Mouse (Mus musculus) limb, embryonic 15.5 days (tissue): ENCODE measurements at regions not wholly inside any gene's neighbourhood (a gene's known extent, or its start where the extent isn't known, plus 50 kb on each side); places are given as distances from the start of the nearest gene placed in this dataset.

Experiments
- ATAC-seq: fragments of 200-750 bp; cut with Nextera tagmentation; 2 replicates; pipeline ENCODE4 v1.8.0; 2017; ENCODE audit warnings: low read depth, moderate TSS enrichment; ENCODE audit not compliant: insufficient number of reproducible peaks, low FRiP score, low TSS enrichment
- H3K27ac ChIP-seq: fragments of 300-500 bp; sonication (generic); 2 replicates; pipeline ENCODE4 v1.5.1; 2015; ENCODE audit warnings: moderate library complexity, mild to moderate bottlenecking, inconsistent platforms
- H3K27me3 ChIP-seq: fragments of 300-500 bp; sonication (generic); 2 replicates; pipeline ENCODE4 v1.6.1; 2015; ENCODE audit warnings: inconsistent platforms
- H3K36me3 ChIP-seq: fragments of 300-500 bp; sonication (generic); 2 replicates; pipeline ENCODE4 v1.6.1; 2015; ENCODE audit warnings: inconsistent platforms
- H3K4me1 ChIP-seq: fragments of 300-500 bp; sonication (generic); 2 replicates; pipeline ENCODE4 v1.6.1; 2015; ENCODE audit warnings: inconsistent platforms
- H3K4me2 ChIP-seq: fragments of 300-500 bp; sonication (generic); 2 replicates; pipeline ENCODE4 v1.6.1; 2015; ENCODE audit warnings: mild to moderate bottlenecking, inconsistent platforms
- H3K4me3 ChIP-seq: fragments of 300-500 bp; sonication (generic); 2 replicates; pipeline ENCODE4 v1.5.1; 2015; ENCODE audit warnings: mild to moderate bottlenecking, inconsistent platforms
- H3K9ac ChIP-seq: fragments of 300-500 bp; sonication (generic); 2 replicates; pipeline ENCODE4 v1.6.1; 2015; ENCODE audit warnings: inconsistent platforms
- H3K9me3 ChIP-seq: fragments of 300-500 bp; sonication (generic); 2 replicates; pipeline ENCODE4 v1.6.1; 2016; ENCODE audit warnings: inconsistent platforms
- WGBS: fragments of 180-500 bp; shearing (Covaris S2); methylation state at CpG from one replicate; pipeline ENCODE4 v1.1.7; 2015; 5-methylcytosine and 5-hydroxymethylcytosine counted together

DNA sequence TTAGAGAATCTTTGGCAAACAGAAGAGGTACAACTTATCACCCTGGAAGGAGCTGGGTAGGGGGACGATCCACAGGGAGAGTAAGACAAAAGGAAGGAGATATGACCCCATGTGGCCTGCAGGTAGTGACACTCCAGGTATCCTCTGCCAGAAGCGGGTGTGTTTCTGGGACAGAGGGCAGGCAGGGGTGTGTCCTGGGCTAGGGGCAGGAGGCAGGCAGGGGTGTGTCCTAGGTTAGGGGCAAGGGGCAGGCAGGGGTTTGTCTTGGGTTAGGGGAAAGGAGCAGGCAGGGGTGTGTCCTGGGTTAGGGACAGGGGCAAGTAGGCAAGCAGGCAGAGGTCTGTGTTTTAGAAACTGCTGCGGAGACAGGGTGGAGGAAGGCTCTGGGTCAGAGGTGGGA lies 120.5 kb downstream of the Cyp26b1 start:
- 76% methylated on average over 3 of the region's 3 CpGs for WGBS
- Histone ChIP-seq H3K36me3 (no peaks in the 10 kb centered on the region), H3K27me3 (0 out of 2 replicates have a peak, but pooled peaks cover 5% of the 10 kb centered on the region), H3K4me1 (peaks cover 12% of the 10 kb centered on the region), H3K9me3 (no peaks in the 10 kb centered on the region), H3K4me2 (no peak overlapping the region), H3K27ac (no peak overlapping the region), H3K9ac (no peak overlapping the region), H3K4me3 (no peak overlapping the region)
- no peak for ATAC-seq

DNA sequence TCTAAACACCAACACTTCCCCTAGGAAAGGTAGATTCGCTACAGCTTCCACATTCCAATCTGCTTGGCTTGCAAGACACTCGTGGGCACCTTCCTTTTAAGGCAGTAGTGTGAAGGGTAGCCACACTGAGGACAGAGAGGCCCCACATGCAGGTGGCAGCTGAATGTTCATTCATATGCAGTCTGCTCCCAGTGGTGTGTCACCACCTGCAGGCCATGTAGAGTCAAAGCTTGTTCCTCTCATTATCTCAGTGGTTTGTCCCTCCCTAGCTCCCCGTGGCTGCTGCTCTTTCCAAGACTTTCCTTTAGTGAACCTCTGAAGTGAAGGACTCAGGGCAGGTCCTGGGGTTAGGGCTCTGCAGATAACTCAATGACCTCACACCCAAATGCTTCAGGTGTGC lies 121.4 kb downstream of the Cyp26b1 start:
- Histone ChIP-seq H3K9ac (no peak overlapping the region), H3K4me2 (no peak overlapping the region), H3K36me3 (no peaks in the 10 kb centered on the region), H3K4me1 (peaks cover 11% of the 10 kb centered on the region), H3K27ac (no peak overlapping the region), H3K27me3 (0 out of 2 replicates have a peak, but pooled peaks cover 5% of the 10 kb centered on the region), H3K4me3 (no peak overlapping the region), H3K9me3 (no peaks in the 10 kb centered on the region)
- 31% methylated on average over 3 of the region's 3 CpGs for WGBS
- ATAC-seq, result no peak

DNA sequence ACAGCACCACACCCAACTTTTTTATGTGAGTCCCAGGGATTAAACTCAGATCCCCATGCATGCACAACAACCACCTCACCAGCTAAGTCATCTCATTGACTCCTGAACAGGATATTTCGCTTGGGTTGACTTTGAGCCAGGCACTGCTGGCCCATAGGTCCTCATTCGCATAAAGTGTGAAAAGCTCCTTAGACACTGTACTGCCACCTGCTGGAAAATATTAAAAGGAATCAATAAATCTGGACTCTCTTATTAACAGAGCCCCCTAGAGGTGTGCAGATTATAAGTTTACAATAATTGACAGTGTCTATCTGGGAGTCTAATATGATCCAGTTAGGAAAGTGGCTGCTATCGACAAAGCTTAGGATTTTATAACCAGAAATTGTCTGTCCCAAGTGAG lies 126.4 kb downstream of the Cyp26b1 start:
- ATAC-seq, result no peak
- H3K27me3 ChIP-seq, result 0 out of 2 replicates have a peak, but pooled peaks cover 2% of the 10 kb centered on the region
- WGBS, result 80% methylated on average over 3 of the region's 3 CpGs
- H3K4me2 ChIP-seq, result no peak overlapping the region
- H3K9me3 ChIP-seq, result no peaks in the 10 kb centered on the region
- H3K4me3 ChIP-seq, result no peak overlapping the region
- H3K4me1 ChIP-seq, result no peaks in the 10 kb centered on the region
- H3K36me3 ChIP-seq, result no peaks in the 10 kb centered on the region
- no peak overlapping the region for H3K27ac ChIP-seq
- no peak overlapping the region for H3K9ac ChIP-seq

DNA sequence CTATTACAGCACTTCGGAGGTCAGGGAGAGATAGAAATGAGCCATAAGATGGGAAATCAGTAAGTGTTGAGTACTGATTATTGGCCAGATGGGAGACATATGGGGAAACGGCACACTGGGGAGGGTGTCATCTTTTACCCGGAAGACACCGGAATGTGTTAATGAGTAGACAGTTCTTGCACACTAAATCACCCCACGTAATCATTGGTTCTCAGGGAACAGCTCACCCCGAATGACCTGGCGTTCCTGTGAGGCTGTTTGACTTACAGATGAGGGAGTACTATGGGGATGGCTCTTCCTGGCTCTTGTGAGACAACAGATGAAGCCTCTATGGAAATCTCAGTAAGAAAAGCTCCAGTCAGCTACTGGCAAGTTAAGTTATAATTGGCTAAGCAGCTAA lies 127.5 kb downstream of the Cyp26b1 start:
- no peak overlapping the region for H3K27ac ChIP-seq
- no peak overlapping the region for H3K9ac ChIP-seq
- H3K27me3 ChIP-seq, result no peaks in the 10 kb centered on the region
- WGBS, result 66% methylated on average over 7 of the region's 7 CpGs
- no peak overlapping the region for H3K4me3 ChIP-seq
- H3K36me3 ChIP-seq, result no peaks in the 10 kb centered on the region
- no peaks in the 10 kb centered on the region for H3K4me1 ChIP-seq
- no peak overlapping the region for H3K4me2 ChIP-seq
- H3K9me3 ChIP-seq, result no peaks in the 10 kb centered on the region
- no peak for ATAC-seq

DNA sequence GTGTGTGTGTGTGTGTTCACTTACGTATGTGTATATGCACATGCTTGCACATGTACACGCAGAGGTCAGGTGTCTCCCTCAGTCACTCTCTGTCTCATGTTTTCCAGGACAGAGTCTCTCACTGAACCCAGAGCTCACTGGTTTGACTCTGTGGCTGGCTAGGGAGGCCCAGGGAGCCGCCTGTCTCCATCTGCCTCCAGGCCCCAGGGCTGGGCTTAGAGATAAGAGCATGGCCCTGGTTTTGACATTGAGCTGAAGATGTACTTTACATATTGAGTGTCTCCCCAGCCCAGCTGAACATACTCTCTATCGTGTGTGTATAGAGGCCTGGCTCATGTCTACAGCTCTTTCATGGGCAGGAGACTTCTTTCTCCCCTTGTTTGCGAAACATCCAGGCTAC lies 128.1 kb downstream of the Cyp26b1 start:
- no peaks in the 10 kb centered on the region for H3K9me3 ChIP-seq
- H3K4me3 ChIP-seq, result no peak overlapping the region
- H3K4me2 ChIP-seq, result no peak overlapping the region
- no peak for ATAC-seq
- no peaks in the 10 kb centered on the region for H3K27me3 ChIP-seq
- no peak overlapping the region for H3K27ac ChIP-seq
- H3K36me3 ChIP-seq, result no peaks in the 10 kb centered on the region
- H3K4me1 ChIP-seq, result no peaks in the 10 kb centered on the region
- no peak overlapping the region for H3K9ac ChIP-seq
- WGBS, result 84% methylated on average over 5 of the region's 5 CpGs

DNA sequence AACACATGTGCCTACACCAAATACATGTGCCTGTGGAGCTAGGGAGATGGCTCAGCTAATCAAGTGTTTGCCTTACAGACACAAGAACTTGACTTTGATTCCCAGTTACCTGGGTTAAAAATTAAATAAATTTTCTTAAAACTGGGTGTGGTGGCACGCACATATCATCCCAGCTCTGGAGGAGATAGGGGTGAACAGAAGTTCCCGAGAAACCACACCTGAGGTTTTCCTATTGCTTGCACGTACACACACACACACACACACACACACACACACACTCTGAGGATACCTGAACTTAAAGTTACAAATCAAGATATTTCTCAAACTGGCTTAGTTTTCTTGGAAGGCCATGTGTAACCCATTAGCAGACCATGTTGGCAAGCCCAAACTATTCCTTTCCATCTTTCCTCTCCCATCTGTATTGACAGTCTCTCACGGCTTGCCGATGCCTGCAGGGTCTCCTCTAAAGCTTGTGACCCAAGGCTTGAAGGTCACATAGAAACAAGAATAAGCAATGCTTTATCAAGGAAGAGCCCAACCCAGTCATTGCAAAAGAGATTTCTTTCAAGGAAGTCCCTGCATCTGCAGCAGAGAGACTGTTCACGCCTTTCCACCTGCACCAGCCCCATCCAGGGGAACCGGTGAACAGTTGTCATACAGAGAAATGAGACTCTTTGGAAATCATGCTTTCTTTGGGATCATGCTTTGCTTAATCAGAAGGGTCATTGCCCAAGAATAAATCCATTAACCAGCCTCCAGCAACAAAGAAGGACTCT lies 129.9 kb downstream of the Cyp26b1 start:
- Histone ChIP-seq H3K36me3 (no peaks in the 10 kb centered on the region), H3K9ac (no peak overlapping the region), H3K4me3 (no peak overlapping the region), H3K4me2 (no peak overlapping the region), H3K4me1 (no peaks in the 10 kb centered on the region), H3K9me3 (no peaks in the 10 kb centered on the region), H3K27ac (no peak overlapping the region), H3K27me3 (no peaks in the 10 kb centered on the region)
- 79% methylated on average over 7 of the region's 7 CpGs for WGBS
- no peak for ATAC-seq

DNA sequence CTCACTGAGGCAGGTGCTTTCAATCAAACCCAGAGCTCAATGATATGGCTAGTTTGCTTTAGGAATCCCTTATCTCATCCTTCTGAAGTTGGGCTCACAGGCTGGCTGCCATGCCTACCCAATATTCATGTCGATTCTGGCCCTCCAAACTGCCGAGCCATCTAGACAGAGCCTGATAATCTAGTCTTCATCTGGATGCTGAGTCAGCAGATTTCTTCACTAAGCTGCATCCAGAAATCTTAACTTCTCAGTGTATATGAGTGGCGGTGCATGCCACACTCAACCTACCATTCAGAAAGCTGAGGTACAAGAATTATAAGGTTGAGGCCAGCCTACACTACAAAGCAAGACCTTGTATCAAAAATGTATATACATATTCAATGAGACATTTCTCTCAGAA lies 136.9 kb downstream of the Cyp26b1 start:
- WGBS, result 91% methylated on average over 3 of the region's 3 CpGs
- Histone ChIP-seq H3K4me3 (no peak overlapping the region), H3K9me3 (no peaks in the 10 kb centered on the region), H3K27me3 (no peaks in the 10 kb centered on the region), H3K4me1 (no peaks in the 10 kb centered on the region), H3K9ac (no peak overlapping the region), H3K36me3 (no peaks in the 10 kb centered on the region), H3K4me2 (no peak overlapping the region), H3K27ac (no peak overlapping the region)
- ATAC-seq, result no peak

DNA sequence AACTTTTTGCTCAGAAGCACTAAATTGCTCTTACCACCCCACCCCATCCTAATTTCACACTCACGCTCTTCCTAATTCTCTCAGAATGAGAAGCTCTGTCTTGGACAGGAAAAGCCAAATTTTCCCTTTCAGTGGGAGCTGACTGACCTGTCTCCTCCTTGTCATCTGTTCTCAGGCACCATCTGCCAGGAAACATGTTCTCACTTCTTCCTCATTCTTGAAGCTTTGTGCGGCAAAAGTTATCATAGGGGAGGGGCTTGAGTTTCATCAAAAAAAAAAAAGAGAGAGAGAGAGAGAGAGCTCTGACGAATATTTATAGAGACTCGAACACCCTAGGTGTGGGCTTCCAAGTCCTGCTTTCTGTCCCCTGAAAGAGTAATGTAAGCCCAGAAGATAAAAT lies 148.6 kb downstream of the Cyp26b1 start:
- peaks cover 12% of the 10 kb centered on the region for H3K4me1 ChIP-seq
- 48% methylated on average over 4 of the region's 4 CpGs for WGBS
- peaks cover 7% of the 10 kb centered on the region for H3K27me3 ChIP-seq
- no peak overlapping the region for H3K27ac ChIP-seq
- ATAC-seq, result no peak
- no peak overlapping the region for H3K4me3 ChIP-seq
- H3K36me3 ChIP-seq, result no peaks in the 10 kb centered on the region
- H3K9me3 ChIP-seq, result no peaks in the 10 kb centered on the region
- H3K9ac ChIP-seq, result no peak overlapping the region
- H3K4me2 ChIP-seq, result no peak overlapping the region

DNA sequence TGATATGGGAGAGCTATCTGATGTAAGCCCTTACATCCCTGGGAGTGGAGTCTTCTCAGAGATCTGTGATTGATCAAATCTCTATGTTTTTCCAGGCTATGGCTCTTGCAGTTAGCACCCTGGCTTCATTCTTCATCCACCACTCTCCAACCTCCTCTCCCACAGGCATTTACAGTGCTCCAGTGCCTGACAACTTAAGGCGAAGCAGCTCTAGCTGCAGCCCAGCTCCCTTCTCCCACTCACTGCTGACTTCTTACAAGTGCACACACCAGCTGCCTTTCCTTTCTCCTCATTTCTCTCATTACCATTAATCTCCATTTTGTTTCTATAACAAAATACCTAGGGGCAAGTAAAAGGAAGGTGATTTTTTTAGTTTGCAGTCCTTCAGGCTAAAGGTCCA lies 151.0 kb downstream of the Cyp26b1 start:
- Histone ChIP-seq H3K27me3 (peaks cover 7% of the 10 kb centered on the region), H3K9me3 (no peaks in the 10 kb centered on the region), H3K4me3 (no peak overlapping the region), H3K36me3 (no peaks in the 10 kb centered on the region), H3K27ac (peak overlapping the region; percentile 43; the same call in 1 of the 2 replicates), H3K9ac (no peak overlapping the region), H3K4me1 (peaks cover 12% of the 10 kb centered on the region), H3K4me2 (no peak overlapping the region)
- WGBS, result 53% methylated on average over 1 of the region's 1 CpGs
- no peak for ATAC-seq

DNA sequence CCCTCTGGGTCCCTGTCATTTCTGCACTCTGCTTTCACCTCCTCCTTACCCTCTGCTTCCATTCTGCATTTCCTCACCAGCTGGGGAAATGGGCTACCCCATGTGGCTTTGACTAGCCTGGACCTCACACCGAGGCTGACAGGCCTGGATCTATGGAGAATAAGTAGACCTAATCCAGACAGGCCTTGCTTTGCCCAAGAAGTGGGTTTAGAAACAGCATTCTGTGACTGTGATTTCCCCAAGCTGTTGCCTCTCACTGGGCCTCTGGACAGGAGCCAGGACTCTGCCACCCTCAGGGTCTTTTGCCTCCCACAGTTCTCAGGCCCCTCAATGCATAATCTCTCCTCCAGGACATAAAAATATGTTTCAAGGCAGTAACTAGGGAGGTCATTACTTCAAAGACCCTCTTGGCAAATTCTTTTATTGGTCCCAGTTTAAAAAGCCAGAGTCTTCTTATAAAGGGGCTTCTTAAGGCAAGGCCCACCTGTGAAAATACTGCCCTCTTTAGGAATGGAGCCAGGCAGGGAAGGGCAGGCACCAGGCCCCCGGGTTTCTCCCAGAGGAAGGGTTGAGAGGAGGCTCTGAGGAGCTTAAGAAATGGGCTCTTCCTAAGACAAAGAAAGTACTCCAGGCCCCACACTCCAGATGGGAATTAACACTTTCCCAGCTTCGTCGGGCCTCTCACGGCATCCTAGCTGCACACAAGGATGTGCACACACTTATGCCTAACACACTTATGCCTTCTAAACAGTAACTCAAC lies 151.8 kb downstream of the Cyp26b1 start:
- WGBS, result 37% methylated on average over 5 of the region's 5 CpGs
- no peak overlapping the region for H3K4me3 ChIP-seq
- H3K4me2 ChIP-seq, result no peak overlapping the region
- peak overlapping the region; percentile 43; the same call in 1 of the 2 replicates for H3K27ac ChIP-seq
- ATAC-seq, result no peak; the same call in 1 of the 2 replicates
- no peaks in the 10 kb centered on the region for H3K36me3 ChIP-seq
- H3K9ac ChIP-seq, result no peak overlapping the region
- peaks cover 7% of the 10 kb centered on the region for H3K27me3 ChIP-seq
- H3K4me1 ChIP-seq, result peaks cover 12% of the 10 kb centered on the region
- no peaks in the 10 kb centered on the region for H3K9me3 ChIP-seq

DNA sequence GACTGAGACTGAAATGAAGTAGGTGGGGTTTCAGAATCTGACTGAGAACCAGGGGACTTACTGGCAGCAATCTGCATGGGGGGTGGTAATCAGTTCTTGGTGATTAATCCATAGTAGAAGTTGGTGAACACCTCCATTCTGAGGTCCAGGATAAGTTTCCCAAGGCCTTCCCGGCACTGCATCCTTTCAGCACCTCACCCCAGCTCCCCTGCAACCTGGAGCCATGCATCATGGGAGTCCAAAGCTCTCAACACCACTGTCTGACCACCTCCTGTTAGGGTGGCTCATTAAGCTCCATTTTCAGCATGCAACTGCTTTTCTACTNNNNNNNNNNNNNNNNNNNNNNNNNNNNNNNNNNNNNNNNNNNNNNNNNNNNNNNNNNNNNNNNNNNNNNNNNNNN lies 157.0 kb downstream of the Cyp26b1 start:
- Histone ChIP-seq H3K36me3 (no peaks in the 10 kb centered on the region), H3K9ac (no peak overlapping the region), H3K9me3 (no peaks in the 10 kb centered on the region), H3K27me3 (no peaks in the 10 kb centered on the region), H3K4me3 (no peak overlapping the region), H3K4me2 (no peak overlapping the region), H3K27ac (no peak overlapping the region), H3K4me1 (peaks cover 10% of the 10 kb centered on the region)
- no peak for ATAC-seq
- 95% methylated on average over 1 of the region's 1 CpGs for WGBS

DNA sequence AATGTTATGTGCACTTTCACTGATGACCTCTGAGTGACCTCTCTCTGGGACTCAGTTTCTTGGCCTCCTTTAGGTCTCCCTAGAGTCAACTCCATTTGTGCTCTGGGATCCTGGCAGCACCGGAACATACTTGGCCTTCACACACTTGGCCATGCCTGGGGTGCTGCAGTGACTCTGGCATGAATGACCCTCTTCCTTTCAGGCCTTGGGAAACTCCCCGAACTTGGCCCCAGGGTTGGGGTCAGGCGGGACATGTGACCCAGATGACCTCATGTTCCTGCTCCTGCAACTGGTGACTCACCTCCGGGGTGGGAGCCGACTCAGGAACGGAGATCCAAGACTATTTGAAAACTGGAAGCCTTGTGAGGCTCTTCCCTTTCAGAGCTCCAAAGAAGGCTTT lies 159.2 kb downstream of the Cyp26b1 start:
- ATAC-seq, result no peak
- no peak overlapping the region for H3K27ac ChIP-seq
- H3K9ac ChIP-seq, result no peak overlapping the region
- H3K4me1 ChIP-seq, result peaks cover 28% of the 10 kb centered on the region
- H3K36me3 ChIP-seq, result no peaks in the 10 kb centered on the region
- H3K9me3 ChIP-seq, result no peaks in the 10 kb centered on the region
- 75% methylated on average over 6 of the region's 6 CpGs for WGBS
- H3K4me3 ChIP-seq, result no peak overlapping the region
- no peaks in the 10 kb centered on the region for H3K27me3 ChIP-seq
- no peak overlapping the region for H3K4me2 ChIP-seq
